In genomic region chr10:42278307-42278850, GRCm38 (mm10) we compare ENCODE assay signal across 8 mouse cellular contexts. TPM values are rescaled to one million over a fixed set of nuclear protein-coding genes. Genes with fewer than 3 reads are reported as not detected.
DNase-seq lines count a peak whose midpoint lies in the region; ATAC-seq and TF ChIP-seq lines count a peak whose summit lies in the region.

No protein-coding gene starts in this region.

- no peak for TF ChIP-seq CTCF in cortical plate, adult 2 months (IDR thresholded peaks at IDR 0.05; ENCODE audit: extremely low read depth, insufficient read depth, low read length)

- H3K4me1 ChIP-seq in kidney, embryonic 16.5 days (ENCODE audit: insufficient read depth, low read length) = peaks cover 25% of the 10 kb centered on the region
- peaks cover 1% of the 10 kb centered on the region; the same call in 1 of the 2 replicates for H3K4me1 ChIP-seq in cortical plate, adult 2 months (ENCODE audit: control insufficient read depth, insufficient read depth, low read length)
- peaks cover 25% of the 10 kb centered on the region for H3K4me1 ChIP-seq in hindbrain, embryonic 15.5 days (replicated peaks)
- H3K4me1 ChIP-seq in midbrain, embryonic 15.5 days = peaks cover 26% of the 10 kb centered on the region

- WGBS in kidney, embryonic 16.5 days = under 1% methylated on average over 38 of the region's 38 CpGs
- WGBS in hindbrain, embryonic 15.5 days = 1% methylated on average over 38 of the region's 38 CpGs
- 1% methylated on average over 38 of the region's 38 CpGs for WGBS in midbrain, embryonic 15.5 days

- no peaks in the 10 kb centered on the region for H3K9me3 ChIP-seq in kidney, embryonic 16.5 days (ENCODE audit: low read length)
- H3K9me3 ChIP-seq in hindbrain, embryonic 15.5 days = no peaks in the 10 kb centered on the region
- H3K9me3 ChIP-seq in midbrain, embryonic 15.5 days = no peaks in the 10 kb centered on the region

- no peaks in the 10 kb centered on the region for H3K27me3 ChIP-seq in kidney, embryonic 16.5 days (ENCODE audit: insufficient read depth, low read length)
- peaks cover 3% of the 10 kb centered on the region for H3K27me3 ChIP-seq in hindbrain, embryonic 15.5 days
- H3K27me3 ChIP-seq in midbrain, embryonic 15.5 days (replicated peaks) = peaks cover 16% of the 10 kb centered on the region; the same call in 1 of the 2 replicates

- peak overlapping the region; percentile 98 for H3K4me2 ChIP-seq in kidney, embryonic 16.5 days (replicated peaks; ENCODE audit: low read depth, low read length)
- peak overlapping the region; percentile 75 for H3K4me2 ChIP-seq in hindbrain, embryonic 15.5 days
- H3K4me2 ChIP-seq in midbrain, embryonic 15.5 days = peak overlapping the region; percentile 94

- H3K27ac ChIP-seq in kidney, embryonic 16.5 days (ENCODE audit: low read length) = peak overlapping the region; percentile 100
- H3K27ac ChIP-seq in cortical plate, adult 2 months (ENCODE audit: insufficient read depth, low read length) = peak overlapping the region; percentile 99
- peak overlapping the region; percentile 98 for H3K27ac ChIP-seq in hindbrain, embryonic 15.5 days (replicated peaks)
- peak overlapping the region; percentile 99 for H3K27ac ChIP-seq in midbrain, embryonic 15.5 days

- 0 out of 2 replicates have a peak, but pooled peaks have one; percentile 12 for TF ChIP-seq POLR2A in cortical plate, adult 2 months (IDR thresholded peaks at IDR 0.05; ENCODE audit: extremely low read depth, insufficient read depth, low read length)

- H3K4me3 ChIP-seq in kidney, embryonic 16.5 days (ENCODE audit: low read length) = peak overlapping the region; percentile 92
- H3K4me3 ChIP-seq in cortical plate, adult 2 months (ENCODE audit: insufficient read depth, low read length) = peak overlapping the region; percentile 94
- H3K4me3 ChIP-seq in hindbrain, embryonic 15.5 days = peak overlapping the region; percentile 81
- H3K4me3 ChIP-seq in midbrain, embryonic 15.5 days = peak overlapping the region; percentile 56

- DNase-seq in kidney, adult 8-10 months = no peak
- no peak for DNase-seq in urinary bladder, postnatal 14 days (ENCODE audit: low spot score)
- DNase-seq in adrenal gland, postnatal 10 days = no peak
- no peak for DNase-seq in cerebellum, postnatal 14 days

- no peaks in the 10 kb centered on the region for H3K36me3 ChIP-seq in kidney, embryonic 16.5 days (ENCODE audit: insufficient read depth, low read length)
- H3K36me3 ChIP-seq in hindbrain, embryonic 15.5 days = no peaks in the 10 kb centered on the region
- H3K36me3 ChIP-seq in midbrain, embryonic 15.5 days (replicated peaks) = no peaks in the 10 kb centered on the region

- no peak for ATAC-seq in kidney, embryonic 16.5 days (ENCODE audit: low FRiP score, low TSS enrichment)
- ATAC-seq in hindbrain, embryonic 15.5 days (ENCODE audit: low FRiP score, low read depth) = no peak; the same call in 1 of the 2 replicates
- ATAC-seq in midbrain, embryonic 15.5 days (replicated peaks) = peak; percentile 24; the same call in 1 of the 2 replicates

- peak overlapping the region; percentile 81 for H3K9ac ChIP-seq in kidney, embryonic 16.5 days (replicated peaks; ENCODE audit: low read length)
- peak overlapping the region; percentile 61 for H3K9ac ChIP-seq in hindbrain, embryonic 15.5 days
- H3K9ac ChIP-seq in midbrain, embryonic 15.5 days = peak overlapping the region; percentile 54

RNA-seq across cellular contexts. Expression of gene Foxo3, which starts 1.8 kb away (rescaled TPM):
- polyA plus RNA-seq in kidney, embryonic 16.5 days (2015; fragmentation: Nextera tagmentation; extraction: Ambion mirVana) = 5.9 and 6.3 TPM in 2 replicates
- polyA plus RNA-seq in cortical plate, adult 2 months (2012; rRNA removed) = 35.5 and 37.3 TPM in 2 replicates
- 4.4 and 4.8 TPM in 2 replicates for polyA plus RNA-seq in hindbrain, embryonic 15.5 days (2015; fragmentation: Nextera tagmentation; extraction: Ambion mirVana)
- 4.4 TPM in 2 replicates for polyA plus RNA-seq in midbrain, embryonic 15.5 days (2015; fragmentation: Nextera tagmentation; extraction: Ambion mirVana)
- total RNA-seq in adrenal gland, postnatal 10 days (2021) = 10 to 100 TPM; 45.4 to 48.2 TPM
